Comparison of ENCODE assay signal across 9 mouse cellular contexts in the genomic region with DNA sequence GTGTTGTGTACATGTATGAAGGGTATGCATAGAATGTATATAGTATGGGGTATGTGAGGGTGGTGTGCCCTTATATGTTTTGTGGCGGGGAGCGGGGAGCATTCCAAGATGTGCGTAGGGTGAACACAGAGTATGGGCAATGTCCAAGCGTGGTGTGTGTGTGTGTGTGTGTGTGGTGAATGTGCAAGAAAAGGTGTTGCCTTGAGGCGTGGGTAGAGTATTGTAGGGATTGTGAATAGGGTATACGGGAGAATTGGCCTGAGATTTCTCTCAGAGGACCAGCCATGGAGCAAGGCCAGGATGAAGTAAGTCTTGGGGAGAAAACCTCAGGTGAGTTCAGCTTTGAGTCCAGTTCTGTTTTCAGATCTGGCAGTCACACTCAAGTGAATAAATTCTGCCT. TPM values are rescaled to one million over a fixed set of nuclear protein-coding genes. Genes with fewer than 3 reads are reported as not detected.
DNase-seq lines count a peak whose midpoint lies in the region; ATAC-seq and TF ChIP-seq lines count a peak whose summit lies in the region.
"Had no signal": no experiment of that assay in that cellular context is flagged by ENCODE, and none has a peak within 500 bp of the region (broad histone marks: within the 10 kb centered on the region; RNA-seq: fewer than 3 reads in every experiment).

No protein-coding gene starts in this region.

- ATAC-seq in kidney, embryonic 14.5 days (ENCODE audit: low FRiP score, low TSS enrichment) = no peak
- peak; percentile 6; the same call in 1 of the 2 replicates for ATAC-seq in hindbrain, embryonic 13.5 days (ENCODE audit: low FRiP score)
- no peak for ATAC-seq in midbrain, embryonic 14.5 days (ENCODE audit: low FRiP score, low TSS enrichment)

- no peak for DNase-seq in kidney, postnatal 25 days
- no peak for DNase-seq in midbrain, embryonic 14.5 days
- no peak for DNase-seq in urinary bladder, adult 18-20 months (ENCODE audit: low spot score in 2 of 2)
- no peak for DNase-seq in T-cell, adult 2 months (ENCODE audit: low spot score)
- DNase-seq in spleen, adult 12 weeks (ENCODE audit: low spot score) = no peak

- TF ChIP-seq CTCF in cortical plate, adult 2 months (IDR thresholded peaks at IDR 0.05; ENCODE audit: extremely low read depth, insufficient read depth, low read length) = no peak

- H3K4me3 ChIP-seq in kidney, embryonic 14.5 days (ENCODE audit: low read length) = peak overlapping the region; percentile 34
- peak overlapping the region; percentile 97 for H3K4me3 ChIP-seq in cortical plate, adult 2 months (ENCODE audit: insufficient read depth, low read length)
- H3K4me3 ChIP-seq in hindbrain, embryonic 13.5 days = peak overlapping the region; percentile 70
- H3K4me3 ChIP-seq in midbrain, embryonic 14.5 days (replicated peaks; ENCODE audit: low read depth, low read length) = peak overlapping the region; percentile 61

- peaks cover 89% of the 10 kb centered on the region for H3K27me3 ChIP-seq in kidney, embryonic 14.5 days (ENCODE audit: control insufficient read depth, insufficient read depth, low read length)
- H3K27me3 ChIP-seq in hindbrain, embryonic 13.5 days = peaks cover 98% of the 10 kb centered on the region
- H3K27me3 ChIP-seq in midbrain, embryonic 14.5 days (ENCODE audit: control insufficient read depth, insufficient read depth, low read length) = peaks cover 80% of the 10 kb centered on the region

- H3K4me2 ChIP-seq in kidney, embryonic 14.5 days (replicated peaks; ENCODE audit: low read depth, low read length) = peak overlapping the region; percentile 44
- H3K4me2 ChIP-seq in hindbrain, embryonic 13.5 days = peak overlapping the region; percentile 93
- H3K4me2 ChIP-seq in midbrain, embryonic 14.5 days (ENCODE audit: low read length) = peak overlapping the region; percentile 69

- H3K9ac ChIP-seq in kidney, embryonic 14.5 days (ENCODE audit: low read depth, low read length) = no peak overlapping the region
- peak overlapping the region; percentile 56 for H3K9ac ChIP-seq in hindbrain, embryonic 13.5 days
- H3K9ac ChIP-seq in midbrain, embryonic 14.5 days (replicated peaks; ENCODE audit: low read length) = peak overlapping the region; percentile 24; the same call in 1 of the 2 replicates

- H3K9me3 ChIP-seq in kidney, embryonic 14.5 days (ENCODE audit: control insufficient read depth, low read length) = no peaks in the 10 kb centered on the region
- no peaks in the 10 kb centered on the region for H3K9me3 ChIP-seq in hindbrain, embryonic 13.5 days
- no peaks in the 10 kb centered on the region for H3K9me3 ChIP-seq in midbrain, embryonic 14.5 days (ENCODE audit: control insufficient read depth, low read length)

- no peak for TF ChIP-seq POLR2A in cortical plate, adult 2 months (IDR thresholded peaks at IDR 0.05; ENCODE audit: extremely low read depth, insufficient read depth, low read length)

- peaks cover 13% of the 10 kb centered on the region; the same call in 1 of the 2 replicates for H3K4me1 ChIP-seq in kidney, embryonic 14.5 days (ENCODE audit: control insufficient read depth, insufficient read depth, low read length)
- peaks cover 11% of the 10 kb centered on the region for H3K4me1 ChIP-seq in cortical plate, adult 2 months (ENCODE audit: control insufficient read depth, insufficient read depth, low read length)
- H3K4me1 ChIP-seq in hindbrain, embryonic 13.5 days (replicated peaks) = peaks cover 33% of the 10 kb centered on the region
- peaks cover 19% of the 10 kb centered on the region for H3K4me1 ChIP-seq in midbrain, embryonic 14.5 days (ENCODE audit: control insufficient read depth, insufficient read depth, low read length)

- WGBS in kidney, embryonic 14.5 days = 6% methylated on average over 6 of the region's 6 CpGs
- 4% methylated on average over 6 of the region's 6 CpGs for WGBS in hindbrain, embryonic 13.5 days
- WGBS in midbrain, embryonic 14.5 days = 7% methylated on average over 6 of the region's 6 CpGs

- H3K27ac ChIP-seq in kidney, embryonic 14.5 days (ENCODE audit: low read depth, low read length) = no peak overlapping the region
- H3K27ac ChIP-seq in cortical plate, adult 2 months (ENCODE audit: insufficient read depth, low read length) = peak overlapping the region; percentile 79
- no peak overlapping the region for H3K27ac ChIP-seq in hindbrain, embryonic 13.5 days
- no peak overlapping the region for H3K27ac ChIP-seq in midbrain, embryonic 14.5 days (replicated peaks; ENCODE audit: low read depth, low read length)

- no peaks in the 10 kb centered on the region for H3K36me3 ChIP-seq in kidney, embryonic 14.5 days (ENCODE audit: control insufficient read depth, insufficient read depth, low read length)
- H3K36me3 ChIP-seq in hindbrain, embryonic 13.5 days = no peaks in the 10 kb centered on the region
- no peaks in the 10 kb centered on the region for H3K36me3 ChIP-seq in midbrain, embryonic 14.5 days (ENCODE audit: control insufficient read depth, insufficient read depth, low read length)

RNA-seq across cellular contexts. Expression of a gene that starts 0.7 kb away (rescaled TPM):
- polyA plus RNA-seq in kidney, embryonic 14.5 days (2014; fragmentation: Nextera tagmentation; extraction: Ambion mirVana) = not detected in 2 replicates
- polyA plus RNA-seq in cortical plate, adult 2 months (2012; rRNA removed) = 57.7 and 58.3 TPM in 2 replicates
- polyA plus RNA-seq in hindbrain, embryonic 13.5 days (2015; fragmentation: Nextera tagmentation; extraction: Ambion mirVana) = 0.78 and 1.4 TPM in 2 replicates
- 2.8 and 3.9 TPM in 2 replicates for polyA plus RNA-seq in midbrain, embryonic 14.5 days (2014; fragmentation: Nextera tagmentation; extraction: Ambion mirVana)

RNA-seq across cellular contexts. Expression of a gene that starts 19.7 kb away (rescaled TPM):
- 0.23 and 0.27 TPM in 2 replicates for polyA plus RNA-seq in kidney, embryonic 14.5 days (2014; fragmentation: Nextera tagmentation; extraction: Ambion mirVana)
- polyA plus RNA-seq in cortical plate, adult 2 months (2012; rRNA removed) = 0.25 and 0.26 TPM in 2 replicates
- polyA plus RNA-seq in hindbrain, embryonic 13.5 days (2015; fragmentation: Nextera tagmentation; extraction: Ambion mirVana) = 0.16 and 0.22 TPM in 2 replicates
- 0.34 TPM in 1 of 2 replicates, not detected in the other for polyA plus RNA-seq in midbrain, embryonic 14.5 days (2014; fragmentation: Nextera tagmentation; extraction: Ambion mirVana)
- polyA plus RNA-seq: spleen, adult 2 months had no signal

RNA-seq across cellular contexts. Expression of a gene that starts 56.0 kb away (rescaled TPM):
- polyA plus RNA-seq in kidney, embryonic 14.5 days (2014; fragmentation: Nextera tagmentation; extraction: Ambion mirVana) = 2.5 and 3.1 TPM in 2 replicates
- polyA plus RNA-seq in cortical plate, adult 2 months (2012; rRNA removed) = 8.3 and 8.7 TPM in 2 replicates
- 5.4 and 5.9 TPM in 2 replicates for polyA plus RNA-seq in hindbrain, embryonic 13.5 days (2015; fragmentation: Nextera tagmentation; extraction: Ambion mirVana)
- polyA plus RNA-seq in midbrain, embryonic 14.5 days (2014; fragmentation: Nextera tagmentation; extraction: Ambion mirVana) = 2.9 and 3.7 TPM in 2 replicates

Comparison
In these comparisons a context has a peak if more than half of its experiments do, and no peak if none do; other contexts are left out.
1. H3K4me3 ChIP-seq: peak in every context shown above with its lines; median percentile 97 in cortical plate, adult 2 months; 70 in hindbrain, embryonic 13.5 days; 61 in midbrain, embryonic 14.5 days; 34 in kidney, embryonic 14.5 days.
2. RNA of a gene that starts 0.7 kb away (polyA plus RNA-seq): 57.7 to 58.3 TPM in cortical plate, adult 2 months; 2.8 to 3.9 TPM in midbrain, embryonic 14.5 days, 0.78 to 1.4 TPM in hindbrain, embryonic 13.5 days and not detected in kidney, embryonic 14.5 days; every median in the first group is over 10 times any median in the second.
3. Peak in every context shown above with its lines, with median percentiles within 50 percentile points of each other: H3K4me2 ChIP-seq.